Mouse (Mus musculus) testis, adult 2 months (tissue): ENCODE results near the gene Spsb1.

Experiments
- CTCF ChIP-seq: fragments of 200-500 bp; IDR thresholded peaks from 2 replicates; pipeline ENCODE4 v1.5.1; 2012; ENCODE audit warnings: low read depth, mild to moderate bottlenecking, inconsistent platforms, low read length, moderate library complexity; ENCODE audit not compliant: control insufficient read depth, insufficient read depth, insufficient replicate concordance
- POLR2A ChIP-seq: fragments of 200-500 bp; IDR thresholded peaks from 2 replicates; pipeline ENCODE4 v1.6.1; 2012; ENCODE audit warnings: low read depth, mild to moderate bottlenecking, inconsistent platforms, low read length, moderate library complexity; ENCODE audit not compliant: control insufficient read depth

DNA sequence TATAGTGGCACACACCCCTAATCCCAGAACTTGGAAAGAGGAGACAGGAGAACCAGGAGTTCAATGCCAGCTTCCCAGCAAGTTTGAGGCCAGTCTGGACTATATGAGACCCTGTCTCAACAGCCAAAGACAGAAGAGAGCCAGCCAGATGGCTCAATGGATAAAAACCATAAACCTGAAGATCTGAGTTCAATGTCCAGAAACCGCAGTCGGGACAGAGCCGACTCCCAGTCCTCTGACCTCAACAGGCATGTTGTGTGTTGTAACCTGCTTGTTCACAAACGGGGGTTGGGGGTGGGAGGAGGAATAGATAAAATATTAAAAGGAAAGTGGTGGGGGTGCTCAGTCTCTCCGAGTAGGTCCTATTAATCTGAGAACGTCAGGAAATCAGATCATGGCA, 10.4 kb upstream of the Spsb1 start:
- TF ChIP-seq POLR2A (no peak), CTCF (no peak)
